Mouse (Mus musculus): ENCODE measurements around the gene Bloc1s4.

DNA sequence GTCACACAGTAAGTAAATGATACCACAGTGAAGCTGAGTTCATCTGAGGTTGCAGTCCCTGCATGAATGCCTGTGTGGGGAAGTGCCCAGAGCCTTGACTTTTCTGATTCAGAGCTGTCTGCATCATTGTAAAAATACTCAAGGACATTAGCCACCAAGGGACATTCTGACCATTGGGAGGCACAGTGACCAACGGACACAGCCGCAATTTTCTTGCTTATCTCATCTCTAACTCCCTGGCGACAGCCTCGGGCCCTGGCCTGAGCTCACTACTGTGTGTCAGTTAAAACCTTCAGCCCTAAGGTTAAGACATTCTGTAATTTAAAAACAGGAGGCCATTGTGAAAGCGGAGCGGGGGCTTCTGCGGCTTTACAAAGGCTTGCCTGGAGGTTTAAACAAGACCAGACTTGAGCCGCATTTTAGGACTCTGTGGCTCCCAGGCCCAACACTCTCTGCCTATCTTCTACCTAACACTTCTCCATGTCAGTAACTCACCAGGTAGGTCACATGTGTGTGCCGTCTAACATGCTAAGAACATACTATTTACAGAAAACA is 27.6 kb upstream of the Bloc1s4 start:
- TF ChIP-seq CTCF (IDR thresholded peaks at IDR 0.05) (no peak), EP300 (IDR thresholded peaks at IDR 0.05; ENCODE audit: insufficient read depth, low read depth, low read length) (no peak), POLR2A (IDR thresholded peaks at IDR 0.05; ENCODE audit: insufficient read depth, low read depth, low read length) (no peak)

Measured in heart, adult 2 months (tissue).